In the genomic region with DNA sequence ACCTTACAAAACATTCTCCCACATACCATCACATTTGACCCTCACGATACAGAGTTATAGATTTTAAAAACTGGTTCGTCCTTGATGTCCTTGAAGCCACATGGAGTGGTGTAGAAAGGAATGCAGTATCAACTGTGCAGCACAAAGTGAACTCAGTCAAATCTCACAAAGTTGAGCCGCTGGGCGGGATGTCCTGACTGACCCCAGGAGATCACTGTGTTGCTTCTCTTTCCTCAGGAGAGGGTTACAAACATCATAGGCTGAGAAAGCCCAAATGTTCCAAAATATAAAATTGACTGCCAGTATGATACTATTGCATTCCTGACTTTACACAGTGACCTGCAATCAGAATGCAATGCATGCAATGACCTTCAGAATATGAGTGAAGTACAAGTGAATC, we compare ENCODE assay signal across 30 mouse cellular contexts. TPM values are rescaled to one million over a fixed set of nuclear protein-coding genes. Genes with fewer than 3 reads are reported as not detected.
A peak's percentile ranks its signal among the peaks of the same experiment; 100 is the strongest.
DNase-seq lines count a peak whose midpoint lies in the region; ATAC-seq lines count a peak whose summit lies in the region.
"Had no signal": no experiment of that assay in that cellular context is flagged by ENCODE, and none has a peak within 500 bp of the region (broad histone marks: within the 10 kb centered on the region; RNA-seq: fewer than 3 reads in every experiment).

No protein-coding gene starts in this region.

- H3K4me1 ChIP-seq in kidney, embryonic 16.5 days (ENCODE audit: insufficient read depth, low read length), result peaks cover 7% of the 10 kb centered on the region; the same call in 1 of the 2 replicates
- H3K4me1 ChIP-seq in kidney, embryonic 14.5 days (ENCODE audit: control insufficient read depth, insufficient read depth, low read length), result no peaks in the 10 kb centered on the region
- H3K4me1 ChIP-seq: forebrain, embryonic 10.5 days; forebrain, embryonic 13.5 days; heart, embryonic 10.5 days had no signal

- H3K4me3 ChIP-seq in kidney, embryonic 16.5 days (ENCODE audit: low read length), result no peak overlapping the region
- no peak overlapping the region for H3K4me3 ChIP-seq in kidney, embryonic 14.5 days (ENCODE audit: low read length)
- H3K4me3 ChIP-seq: forebrain, embryonic 10.5 days; forebrain, embryonic 13.5 days; heart, adult 2 months; heart, embryonic 10.5 days; heart, embryonic 13.5 days had no signal

- no peaks in the 10 kb centered on the region for H3K9me3 ChIP-seq in kidney, embryonic 16.5 days (ENCODE audit: low read length)
- H3K9me3 ChIP-seq in kidney, embryonic 14.5 days (ENCODE audit: control insufficient read depth, low read length), result no peaks in the 10 kb centered on the region
- H3K9me3 ChIP-seq: forebrain, embryonic 10.5 days; forebrain, embryonic 13.5 days; heart, embryonic 10.5 days; heart, embryonic 13.5 days had no signal

- 90% methylated on average over 4 of the region's 4 CpGs for WGBS in kidney, embryonic 16.5 days
- WGBS in kidney, embryonic 14.5 days, result 90% methylated on average over 4 of the region's 4 CpGs

- no peak for ATAC-seq in kidney, embryonic 16.5 days (ENCODE audit: low FRiP score, low TSS enrichment)
- ATAC-seq in kidney, embryonic 14.5 days (ENCODE audit: low FRiP score, low TSS enrichment), result no peak
- ATAC-seq: CD4-positive, CD25-positive, alpha-beta regulatory T cell, adult 4 months; forebrain, embryonic 13.5 days; forebrain, embryonic 16.5 days; hindbrain, postnatal 0 days had no signal

- H3K36me3 ChIP-seq in kidney, embryonic 16.5 days (ENCODE audit: insufficient read depth, low read length), result no peaks in the 10 kb centered on the region
- H3K36me3 ChIP-seq in kidney, embryonic 14.5 days (ENCODE audit: control insufficient read depth, insufficient read depth, low read length), result no peaks in the 10 kb centered on the region
- H3K36me3 ChIP-seq: forebrain, embryonic 10.5 days; heart, embryonic 10.5 days; heart, embryonic 13.5 days had no signal

- H3K4me2 ChIP-seq in kidney, embryonic 16.5 days (replicated peaks; ENCODE audit: low read depth, low read length), result no peak overlapping the region
- H3K4me2 ChIP-seq in kidney, embryonic 14.5 days (replicated peaks; ENCODE audit: low read depth, low read length), result no peak overlapping the region
- H3K4me2 ChIP-seq: forebrain, embryonic 13.5 days; heart, embryonic 13.5 days; hindbrain, embryonic 14.5 days had no signal

- no peak overlapping the region for H3K27ac ChIP-seq in kidney, embryonic 16.5 days (ENCODE audit: low read length)
- no peak overlapping the region for H3K27ac ChIP-seq in kidney, embryonic 14.5 days (ENCODE audit: low read depth, low read length)
- H3K27ac ChIP-seq: forebrain, embryonic 10.5 days; forebrain, embryonic 13.5 days; heart, adult 2 months; heart, embryonic 10.5 days; heart, embryonic 13.5 days; hindbrain, embryonic 14.5 days; hindbrain, postnatal 0 days had no signal

- DNase-seq in kidney, adult 18-20 months, result peak; percentile 22
- DNase-seq in kidney, postnatal 10 days, result peak; percentile 13
- DNase-seq in ovary, postnatal 36 days (ENCODE audit: low spot score), result peak; percentile 62
- DNase-seq in ovary, postnatal 14 days (ENCODE audit: low spot score), result no peak
- DNase-seq in cerebellum, postnatal 25 days, result no peak
- DNase-seq: adrenal gland, postnatal 14 days; cerebellum, adult 11-12 months; cerebellum, adult 8-10 months; cerebellum, postnatal 10 days; gastrocnemius, postnatal 10 days; gastrocnemius, postnatal 36 days; heart, adult 2 months; heart, postnatal 14 days; heart, postnatal 4 days had no signal

- H3K27me3 ChIP-seq in kidney, embryonic 16.5 days (ENCODE audit: insufficient read depth, low read length), result no peaks in the 10 kb centered on the region
- H3K27me3 ChIP-seq in kidney, embryonic 14.5 days (ENCODE audit: control insufficient read depth, insufficient read depth, low read length), result no peaks in the 10 kb centered on the region
- H3K27me3 ChIP-seq: forebrain, embryonic 13.5 days; heart, embryonic 13.5 days had no signal

- H3K9ac ChIP-seq in kidney, embryonic 16.5 days (replicated peaks; ENCODE audit: low read length), result no peak overlapping the region
- no peak overlapping the region for H3K9ac ChIP-seq in kidney, embryonic 14.5 days (ENCODE audit: low read depth, low read length)
- H3K9ac ChIP-seq: forebrain, embryonic 13.5 days; heart, embryonic 13.5 days; hindbrain, embryonic 14.5 days had no signal

RNA-seq across cellular contexts. Expression of a gene that starts 2.6 kb away (rescaled TPM):
- polyA plus RNA-seq in kidney, embryonic 16.5 days (2015; fragmentation: Nextera tagmentation; extraction: Ambion mirVana), result 46.0 and 52.0 TPM in 2 replicates
- 8.7 and 13.3 TPM in 2 replicates for polyA plus RNA-seq in kidney, embryonic 14.5 days (2014; fragmentation: Nextera tagmentation; extraction: Ambion mirVana)
- polyA plus RNA-seq: brain, embryonic 14.5 days; C2C12; CD4-positive, CD25-positive, alpha-beta regulatory T cell, adult 4 months; embryonic facial prominence, embryonic 11.5 days; embryonic facial prominence, embryonic 14.5 days; forebrain, embryonic 10.5 days; forebrain, embryonic 16.5 days; heart, adult 2 months; heart, embryonic 16.5 days; hindbrain, embryonic 11.5 days; hindbrain, embryonic 14.5 days; hindbrain, postnatal 0 days had no signal

RNA-seq across cellular contexts. Expression of a gene that starts 30.8 kb away (rescaled TPM):
- polyA plus RNA-seq in kidney, embryonic 16.5 days (2015; fragmentation: Nextera tagmentation; extraction: Ambion mirVana), result 22.8 and 43.8 TPM in 2 replicates
- not detected in 2 replicates for polyA plus RNA-seq in kidney, embryonic 14.5 days (2014; fragmentation: Nextera tagmentation; extraction: Ambion mirVana)
- polyA plus RNA-seq: C2C12; CD4-positive, CD25-positive, alpha-beta regulatory T cell, adult 4 months; embryonic facial prominence, embryonic 14.5 days; forebrain, embryonic 13.5 days; forebrain, embryonic 16.5 days; hindbrain, embryonic 14.5 days; hindbrain, postnatal 0 days had no signal

Comparison
In these comparisons a context has a peak if more than half of its experiments do, and no peak if none do; other contexts are left out.
1. DNase-seq: peak in kidney, adult 18-20 months (single experiment), kidney, postnatal 10 days (single experiment) and ovary, postnatal 36 days (single experiment); none in ovary, postnatal 14 days (single experiment) and cerebellum, postnatal 25 days (0 of 2).
2. RNA of a gene that starts 30.8 kb away (polyA plus RNA-seq): 22.8 to 43.8 TPM in kidney, embryonic 16.5 days; not detected in kidney, embryonic 14.5 days; every median in the first group is over 10 times any median in the second.